Mouse (Mus musculus) 416B (cell line): ENCODE measurements at regions not wholly inside any gene's neighbourhood (a gene's known extent, or its start where the extent isn't known, plus 50 kb on each side); places are given as distances from the start of the nearest gene placed in this dataset.
A peak's percentile ranks its signal among the peaks of the same experiment; 100 is the strongest.

ENCODE experiments used
- DNase-seq: peaks from one replicate; pipeline ENCODE4 v3.0.0; 2011; ENCODE audit warnings: low read depth

GRCm38 (mm10) chr5:54741440-54741839 lies 743.1 kb downstream of the Stim2 start:
- no peak for DNase-seq

- no peak for DNase-seq
These were observed 748.7 kb downstream of the Stim2 start for GRCm38 (mm10) chr5:54746973-54747372.

GRCm38 (mm10) chr5:54753372-54753771 lies 755.1 kb downstream of the Stim2 start:
- DNase-seq: no peak

GRCm38 (mm10) chr5:54759657-54760056 lies 761.4 kb downstream of the Stim2 start:
- DNase-seq: no peak

- no peak for DNase-seq
These were observed 764.7 kb downstream of the Stim2 start for GRCm38 (mm10) chr5:54763019-54763418.

- DNase-seq: peak; percentile 67
These were observed 798.7 kb downstream of the Stim2 start for GRCm38 (mm10) chr5:54796953-54797450.

GRCm38 (mm10) chr5:54827076-54827475 lies 828.8 kb downstream of the Stim2 start:
- peak; percentile 30 for DNase-seq
